Mouse (Mus musculus) thymus, postnatal 36 days (tissue): ENCODE results near the gene Gcn1l1.

Experiments
- DNase-seq, 2 experiments: peaks; one replicate each; pipeline ENCODE4 v3.0.0; 2022; ENCODE audit warnings: mixed read lengths in 2 of 2

The Gcn1l1 gene

DNA sequence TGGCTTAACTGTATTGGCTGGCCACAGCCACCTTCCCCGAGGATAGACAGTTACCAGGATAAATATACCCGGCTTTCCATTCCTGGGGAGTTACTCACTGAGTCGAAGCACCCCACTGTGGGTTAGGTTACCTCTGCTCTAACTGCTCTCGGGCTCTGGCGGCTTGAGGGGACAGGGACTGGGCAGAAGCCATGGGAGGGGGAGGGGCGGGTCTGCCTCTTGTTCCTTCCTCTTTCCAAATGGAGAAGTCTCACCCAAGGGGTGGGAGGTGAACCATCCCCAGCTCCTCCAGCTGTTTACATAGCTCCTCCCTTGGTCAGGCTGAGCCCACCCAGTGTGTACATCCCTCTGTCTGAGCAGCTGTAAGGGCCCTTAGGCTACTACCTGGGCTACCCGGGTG, 29.4 kb upstream of the Gcn1l1 start:
- no peak for DNase-seq

DNA sequence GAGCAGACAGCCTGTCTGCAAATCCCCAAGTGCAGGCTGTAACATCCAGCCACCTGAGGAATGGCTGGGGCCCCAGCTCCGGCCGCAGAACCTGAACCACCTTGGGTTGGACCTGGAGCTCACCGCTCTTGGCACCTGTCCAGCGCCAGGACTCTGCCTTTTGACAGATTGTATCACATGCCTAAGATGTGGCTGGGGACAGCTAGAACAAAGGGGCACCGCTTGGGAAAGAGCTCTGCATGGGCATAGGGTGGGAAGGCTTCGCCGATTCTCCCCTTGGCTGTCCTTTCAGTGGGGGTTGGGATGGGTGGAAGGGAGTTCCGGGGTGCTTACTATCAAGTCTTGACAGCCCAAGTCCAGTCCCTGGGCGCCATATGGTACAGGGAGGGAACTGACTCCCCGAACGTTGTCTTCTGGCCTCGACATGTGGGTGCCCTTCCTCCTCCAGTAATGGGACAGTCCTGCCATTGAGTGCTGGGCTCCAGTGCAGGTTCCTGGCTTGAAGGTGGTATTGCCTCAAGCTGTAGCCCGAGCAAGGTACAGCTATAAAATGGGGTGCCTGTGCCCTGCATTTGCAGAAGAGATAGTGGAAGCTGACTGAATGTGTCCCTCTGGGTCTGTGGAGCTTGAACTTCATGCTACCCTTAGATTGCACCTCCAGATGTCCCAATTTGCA, 26.9 kb upstream of the Gcn1l1 start:
- no peak for DNase-seq

DNA sequence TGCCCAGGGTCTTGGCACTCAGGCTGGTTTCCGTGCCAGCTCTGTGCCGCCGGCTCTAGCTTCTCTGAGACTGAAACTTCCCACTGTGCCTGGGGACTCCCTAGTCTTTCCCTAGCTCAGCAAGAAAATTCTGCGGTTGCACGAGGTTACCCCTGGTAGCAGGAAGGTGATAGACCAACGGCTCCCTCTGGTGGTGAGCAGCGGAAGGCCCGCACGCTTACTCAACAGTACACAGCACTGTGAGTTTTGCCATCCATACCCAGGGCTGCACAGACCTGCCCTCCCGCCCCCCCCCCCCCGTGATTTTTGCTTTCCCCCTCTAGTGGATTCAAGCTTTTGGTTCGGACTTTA, 26.4 kb upstream of the Gcn1l1 start:
- peak; percentile 88 to 92 for DNase-seq

DNA sequence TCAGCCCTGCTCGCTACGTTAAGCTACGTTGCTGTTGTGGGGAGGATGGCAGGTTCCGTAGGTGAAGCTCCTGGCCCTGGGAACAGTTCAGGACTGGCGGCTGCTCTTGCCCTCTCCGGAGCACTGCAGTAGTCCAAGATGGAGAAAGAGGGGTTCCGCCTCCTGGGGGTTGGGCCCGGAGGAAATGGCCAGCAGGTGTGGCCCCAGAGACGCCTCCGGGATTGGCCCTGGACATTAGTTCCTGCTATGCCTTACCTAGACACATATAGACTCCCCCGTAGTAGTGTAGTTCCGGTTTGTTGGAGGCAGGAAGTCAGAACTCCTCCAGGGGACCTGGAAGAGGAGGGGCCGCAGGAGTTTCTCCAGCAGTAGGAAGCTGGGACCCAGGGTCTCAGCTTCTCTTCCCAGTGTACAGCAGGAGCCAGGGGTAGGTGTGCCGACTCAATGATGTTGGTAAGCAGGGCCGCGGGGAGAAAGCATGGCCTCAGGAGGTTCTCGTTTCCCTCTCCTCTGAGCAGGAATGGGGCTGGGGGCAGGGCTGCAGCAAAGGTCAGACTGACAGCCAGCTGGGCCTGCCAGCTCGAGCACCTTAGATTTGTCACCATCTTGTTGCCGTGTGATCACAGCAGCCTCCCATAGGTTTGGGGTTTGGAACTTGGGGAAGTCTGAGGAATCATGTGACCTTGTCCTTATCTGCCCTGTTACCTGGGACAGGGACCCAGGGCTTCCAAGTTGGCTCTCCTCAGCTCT, 22.2 kb upstream of the Gcn1l1 start:
- peak in 1 of 2 experiments; percentile 47 for DNase-seq

DNA sequence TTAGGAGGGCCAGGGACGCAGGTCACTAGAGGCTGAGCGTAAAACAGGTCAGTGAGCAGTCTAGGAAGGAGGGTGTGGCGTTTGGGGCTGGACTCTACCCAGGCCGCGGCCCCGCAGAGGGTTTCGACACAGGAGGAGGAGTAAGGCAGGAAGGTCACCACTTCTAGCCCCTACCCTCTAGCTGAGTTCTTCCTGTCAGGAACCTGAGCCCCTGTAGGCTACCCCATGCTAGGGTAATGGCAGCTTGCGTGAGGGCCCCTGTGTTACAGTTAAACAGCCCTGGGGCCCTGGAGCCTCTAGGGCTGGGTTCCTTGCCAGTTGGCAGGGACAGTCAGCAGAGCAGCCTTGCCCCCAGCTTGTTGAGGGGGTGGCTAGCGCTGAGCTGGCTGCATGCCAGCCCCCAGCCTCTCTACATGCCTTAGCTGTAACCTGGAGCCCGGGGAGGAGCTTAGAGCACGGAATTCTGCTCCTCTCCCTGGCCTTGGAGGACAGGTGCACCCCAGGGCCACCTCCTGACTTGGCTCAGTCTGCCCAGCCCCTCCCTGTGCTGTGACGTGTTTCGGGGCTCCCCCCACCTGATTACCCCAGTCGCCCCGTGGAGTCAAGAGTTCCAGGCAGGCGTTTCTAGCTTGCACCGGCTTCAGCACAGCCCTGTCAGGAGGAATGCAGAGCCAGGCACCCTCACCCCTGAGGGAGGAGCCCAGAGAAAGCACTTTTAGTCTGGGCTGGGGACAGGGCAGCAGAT, 21.4 kb upstream of the Gcn1l1 start:
- DNase-seq, result no peak

DNA sequence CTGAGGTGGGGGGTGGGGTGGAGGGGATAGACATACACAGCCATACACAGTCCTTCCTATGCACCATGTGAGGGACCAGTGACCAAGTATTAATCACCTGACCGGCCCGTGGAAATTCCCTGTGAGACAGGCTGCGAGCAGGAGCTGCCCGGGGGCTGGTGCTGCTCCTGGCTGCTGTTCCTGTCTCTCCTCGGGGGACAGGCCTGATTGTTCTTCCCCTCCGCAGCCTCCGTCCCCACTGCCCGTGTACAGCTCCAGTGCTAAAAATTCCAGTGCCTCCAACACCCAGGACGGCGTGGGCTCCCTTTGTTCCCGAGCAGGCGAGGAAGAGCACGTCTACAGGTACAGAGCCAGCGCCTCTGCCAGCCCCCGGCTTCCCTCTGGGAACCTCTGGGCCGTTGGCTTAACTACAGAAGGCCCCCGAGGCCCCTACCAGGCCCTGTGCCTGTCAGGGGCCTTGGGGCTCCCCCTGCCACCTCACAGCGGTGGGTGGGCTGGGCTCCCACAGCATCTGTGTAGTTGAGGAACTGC, 20.3 kb upstream of the Gcn1l1 start:
- DNase-seq, result no peak

GRCm38 (mm10) chr5:115545636-115546035, 19.4 kb upstream of the Gcn1l1 start:
- DNase-seq, result no peak

- no peak for DNase-seq
Measured at GRCm38 (mm10) chr5:115546536-115546935, 18.5 kb upstream of the Gcn1l1 start.

- no peak for DNase-seq
Measured at GRCm38 (mm10) chr5:115547014-115547413, 18.0 kb upstream of the Gcn1l1 start.

DNA sequence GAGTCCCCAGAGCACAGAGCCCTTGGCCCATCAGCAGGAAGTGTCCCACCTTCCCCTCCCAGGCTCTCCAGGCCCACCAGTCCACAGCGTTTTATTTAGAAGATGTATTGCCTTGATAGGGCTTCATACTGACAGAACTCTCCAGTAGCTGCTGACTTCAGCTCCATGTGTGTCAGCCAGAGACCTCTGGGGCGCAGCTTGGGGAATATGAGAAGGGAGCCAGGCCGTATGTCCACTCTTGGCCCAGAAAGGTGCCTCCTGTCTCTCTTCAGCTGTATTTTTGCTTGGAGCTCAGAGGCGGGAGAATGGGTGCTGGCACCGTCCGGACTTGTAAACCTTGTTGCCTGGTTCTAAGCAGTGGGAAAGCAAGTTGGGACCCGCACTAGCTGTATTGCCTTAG, 17.6 kb upstream of the Gcn1l1 start:
- DNase-seq, result no peak

- no peak for DNase-seq
Measured at GRCm38 (mm10) chr5:115548501-115549285, 16.4 kb upstream of the Gcn1l1 start.

- no peak for DNase-seq
Measured at GRCm38 (mm10) chr5:115550482-115551005, 14.5 kb upstream of the Gcn1l1 start.

DNA sequence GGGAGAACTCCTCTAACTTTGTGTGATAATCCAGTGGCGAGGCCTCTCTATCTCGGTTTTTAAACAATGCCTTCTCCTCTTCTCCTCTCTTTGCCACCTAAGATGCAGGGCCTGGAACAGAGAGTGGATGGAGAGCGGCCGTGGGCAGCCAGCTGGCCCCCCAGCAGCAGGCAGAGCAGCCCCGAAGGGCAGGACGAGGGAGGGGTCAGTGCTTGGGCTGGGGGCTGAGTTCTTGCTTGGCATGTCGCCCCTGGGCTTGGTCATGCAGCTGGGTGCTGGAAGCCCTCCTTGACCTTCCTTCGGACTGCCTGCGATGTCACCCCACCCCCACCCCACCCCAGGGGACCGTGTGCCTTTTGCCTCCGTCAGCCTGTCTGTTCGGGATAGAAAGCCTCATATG, 13.7 kb upstream of the Gcn1l1 start:
- DNase-seq, result no peak

- DNase-seq, result no peak
Measured at GRCm38 (mm10) chr5:115551799-115552198, 13.3 kb upstream of the Gcn1l1 start.

DNA sequence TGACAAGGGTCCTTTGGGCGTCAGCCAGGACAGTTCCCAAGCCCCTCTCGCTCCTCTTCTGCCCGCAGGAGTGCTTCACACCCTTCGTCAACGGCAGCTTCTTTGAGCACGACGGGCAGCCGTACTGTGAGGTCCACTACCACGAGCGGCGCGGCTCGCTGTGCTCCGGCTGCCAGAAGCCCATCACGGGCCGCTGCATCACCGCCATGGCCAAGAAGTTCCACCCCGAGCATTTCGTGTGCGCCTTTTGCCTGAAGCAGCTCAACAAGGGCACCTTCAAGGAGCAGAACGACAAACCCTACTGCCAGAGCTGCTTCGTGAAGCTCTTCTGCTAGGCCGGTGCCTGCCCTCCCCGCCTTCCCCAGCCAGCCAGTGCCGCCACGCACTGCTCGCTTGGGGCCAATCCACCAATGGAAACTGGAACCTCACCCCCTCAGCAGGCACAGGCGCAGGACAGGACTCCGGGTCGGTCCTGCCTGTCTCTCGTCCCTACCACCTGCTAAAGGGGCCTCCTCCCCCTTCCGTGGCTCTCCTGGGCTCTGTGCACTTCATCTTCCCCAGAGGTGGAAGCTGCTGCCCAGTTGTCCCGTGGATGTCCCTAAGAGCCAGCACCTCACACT, 11.1 kb upstream of the Gcn1l1 start:
- no peak for DNase-seq

DNA sequence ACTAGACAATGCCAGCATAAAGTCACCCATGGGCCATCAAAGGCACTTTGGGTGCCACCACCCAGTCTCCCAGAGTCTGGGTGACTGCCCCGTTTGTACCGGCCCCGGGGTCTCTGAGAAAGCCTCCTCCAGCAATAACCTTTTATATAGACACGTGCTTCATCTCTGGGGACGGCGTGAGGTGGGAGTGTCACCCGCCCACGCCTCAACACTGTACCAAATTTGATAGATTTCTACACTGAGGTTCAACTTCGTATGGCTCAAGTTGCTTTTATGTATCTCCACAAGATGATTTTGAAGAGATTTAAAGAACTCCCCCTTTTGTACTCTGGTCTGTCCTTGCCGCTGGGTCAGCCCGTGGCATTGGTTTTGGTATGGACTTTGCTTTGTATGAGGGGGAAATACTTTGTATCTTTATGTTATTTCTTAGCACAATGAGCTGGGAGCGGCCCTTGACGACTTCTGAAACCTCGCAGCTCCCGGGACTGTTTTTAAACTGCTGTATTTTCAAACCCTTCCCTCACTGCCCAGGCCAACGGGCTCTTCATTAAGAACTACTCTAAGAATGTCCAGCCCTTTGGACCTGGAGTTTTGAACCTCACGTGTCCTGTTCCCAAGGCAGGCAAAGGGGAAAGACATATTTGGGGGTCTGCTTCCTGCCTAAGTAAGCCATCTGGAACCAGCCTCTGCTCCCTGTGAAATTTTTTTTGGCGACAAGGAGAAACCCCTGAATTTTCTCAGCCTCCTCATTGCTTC, 10.3 kb upstream of the Gcn1l1 start:
- DNase-seq, result no peak

- DNase-seq, result peak; percentile 45 to 56
Measured at GRCm38 (mm10) chr5:115556217-115556616, 8.8 kb upstream of the Gcn1l1 start.

DNA sequence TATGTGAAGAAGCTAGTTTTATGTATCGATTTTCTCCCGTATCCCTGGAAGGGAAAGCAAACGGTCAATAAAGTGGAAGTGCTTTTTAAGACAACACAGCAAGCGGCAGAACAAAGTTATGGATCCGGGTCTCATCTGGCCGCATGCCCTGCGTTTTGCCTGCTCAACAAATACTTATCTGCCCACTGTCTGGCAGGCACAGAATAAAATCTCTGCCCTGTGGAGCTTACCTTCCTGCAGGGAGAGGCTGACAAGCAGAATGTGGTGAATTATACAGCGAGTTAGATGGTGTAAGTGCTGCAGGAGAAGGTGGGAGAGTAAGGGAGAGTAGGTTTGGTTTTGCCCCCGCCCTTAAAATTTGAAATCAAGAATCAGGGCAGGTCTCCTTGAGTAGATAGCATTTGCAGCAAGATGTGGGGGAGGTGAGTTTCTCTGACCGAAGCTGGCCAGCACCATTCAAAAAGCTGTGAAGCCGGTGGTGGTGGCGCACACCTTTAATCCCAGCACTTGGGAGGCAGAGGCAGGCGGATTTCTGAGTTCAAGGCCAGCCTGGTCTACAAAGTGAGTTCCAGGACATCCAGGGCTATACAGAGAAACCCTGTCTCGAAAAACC, 6.8 kb upstream of the Gcn1l1 start:
- DNase-seq, result no peak

GRCm38 (mm10) chr5:115559237-115560101, 5.6 kb upstream of the Gcn1l1 start, which contains the start of gene Rplp0:
Rplp0 (plus strand) TSS chr5:115559467.
- DNase-seq, result peak; percentile 99 to 100
